In genomic region chr4:62583265-62584092, GRCm38 (mm10) we compare ENCODE assay signal across 8 mouse cellular contexts. TPM values are rescaled to one million over a fixed set of nuclear protein-coding genes. Genes with fewer than 3 reads are reported as not detected.
DNase-seq lines count a peak whose midpoint lies in the region; ATAC-seq lines count a peak whose summit lies in the region.
"Had no signal": no experiment of that assay in that cellular context is flagged by ENCODE, and none has a peak within 500 bp of the region (broad histone marks: within the 10 kb centered on the region; RNA-seq: fewer than 3 reads in every experiment).

No protein-coding gene starts in this region.

- H3K27ac ChIP-seq in forebrain, embryonic 10.5 days, result peak overlapping the region; percentile 95
- H3K27ac ChIP-seq in hindbrain, embryonic 10.5 days, result peak overlapping the region; percentile 91

- peak; percentile 43 for ATAC-seq in megakaryocyte, adult 5-6 weeks (ENCODE audit: poor library complexity, severe bottlenecking)

- no peaks in the 10 kb centered on the region for H3K9me3 ChIP-seq in forebrain, embryonic 10.5 days
- H3K9me3 ChIP-seq in hindbrain, embryonic 10.5 days, result no peaks in the 10 kb centered on the region

- H3K36me3 ChIP-seq in forebrain, embryonic 10.5 days (replicated peaks), result no peaks in the 10 kb centered on the region
- no peaks in the 10 kb centered on the region for H3K36me3 ChIP-seq in hindbrain, embryonic 10.5 days

- H3K4me3 ChIP-seq in forebrain, embryonic 10.5 days, result peak overlapping the region; percentile 71
- H3K4me3 ChIP-seq in hindbrain, embryonic 10.5 days, result peak overlapping the region; percentile 68

- intact Hi-C loops in left cerebral cortex, postnatal 14 days (cut with DNase I), result no loop called here

- WGBS in forebrain, embryonic 10.5 days, result under 1% methylated on average over 42 of the region's 42 CpGs
- WGBS in hindbrain, embryonic 10.5 days, result 2% methylated on average over 42 of the region's 42 CpGs

- DNase-seq in MN1 (ENCODE audit: low spot score), result peak; percentile 80
- peak; percentile 66 to 68 for DNase-seq in adrenal gland, postnatal 36 days
- peak; percentile 76 for DNase-seq in forebrain, embryonic 10.5 days (ENCODE audit: extremely low spot score, low spot score)
- DNase-seq in hindbrain, embryonic 10.5 days (ENCODE audit: low spot score), result peak; percentile 75
- DNase-seq in left cerebral cortex, postnatal 14 days (ENCODE audit: low spot score in 2 of 2), result peak; percentile 23 to 36
- peak; percentile 56 for DNase-seq in skeletal muscle tissue, adult 2 months (ENCODE audit: low read depth, low spot score)

- H3K4me1 ChIP-seq in forebrain, embryonic 10.5 days, result peaks cover 41% of the 10 kb centered on the region
- peaks cover 38% of the 10 kb centered on the region for H3K4me1 ChIP-seq in hindbrain, embryonic 10.5 days (replicated peaks)

- peaks cover 38% of the 10 kb centered on the region for H3K27me3 ChIP-seq in forebrain, embryonic 10.5 days (ENCODE audit: poor library complexity, severe bottlenecking)
- peaks cover 38% of the 10 kb centered on the region for H3K27me3 ChIP-seq in hindbrain, embryonic 10.5 days (ENCODE audit: insufficient read depth, poor library complexity, severe bottlenecking)

RNA-seq across cellular contexts. Expression of gene Rgs3, which starts 23.8 kb away (rescaled TPM):
- 10 to 100 TPM; 27.3 to 40.2 TPM for total RNA-seq in adrenal gland, postnatal 36 days (2021)
- 29.8 and 36.3 TPM in 2 replicates for polyA plus RNA-seq in forebrain, embryonic 10.5 days (2016; fragmentation: Nextera tagmentation; extraction: Ambion mirVana)
- polyA plus RNA-seq in hindbrain, embryonic 10.5 days (2016; fragmentation: Nextera tagmentation; extraction: Ambion mirVana), result 36.2 and 48.6 TPM in 2 replicates
- total RNA-seq in left cerebral cortex, postnatal 14 days (2021), result 10 to 100 TPM; 22.2 to 27.2 TPM
- 45.0 and 51.3 TPM in 2 replicates for total RNA-seq in megakaryocyte, adult 5-6 weeks (2015)
- total RNA-seq in megakaryocyte, adult 5-6 weeks (2017), result 46.1 and 69.8 TPM in 2 replicates

RNA-seq across cellular contexts. Expression of gene 4933430I17Rik, which starts 58.3 kb away (rescaled TPM):
- total RNA-seq in adrenal gland, postnatal 36 days (2021), result under 1 TPM; 0.36 to 0.56 TPM
- 1.3 and 1.5 TPM in 2 replicates for polyA plus RNA-seq in forebrain, embryonic 10.5 days (2016; fragmentation: Nextera tagmentation; extraction: Ambion mirVana)
- polyA plus RNA-seq in hindbrain, embryonic 10.5 days (2016; fragmentation: Nextera tagmentation; extraction: Ambion mirVana), result 1.2 and 1.5 TPM in 2 replicates
- under 1 TPM; 0.33 to 0.61 TPM for total RNA-seq in left cerebral cortex, postnatal 14 days (2021)
- total RNA-seq in megakaryocyte, adult 5-6 weeks (2015), result 0.31 TPM in 1 of 2 replicates, not detected in the other
- total RNA-seq in megakaryocyte, adult 5-6 weeks (2017), result 0.26 TPM in 1 of 2 replicates, not detected in the other
- total RNA-seq: gastrocnemius, postnatal 36 days had no signal

RNA-seq across cellular contexts. Expression of gene Pole3, which starts 58.6 kb away (rescaled TPM):
- total RNA-seq in adrenal gland, postnatal 36 days (2021), result 10 to 100 TPM; 48.7 to 52.0 TPM
- polyA plus RNA-seq in forebrain, embryonic 10.5 days (2016; fragmentation: Nextera tagmentation; extraction: Ambion mirVana), result 145 and 147 TPM in 2 replicates
- polyA plus RNA-seq in hindbrain, embryonic 10.5 days (2016; fragmentation: Nextera tagmentation; extraction: Ambion mirVana), result 124 and 125 TPM in 2 replicates
- total RNA-seq in left cerebral cortex, postnatal 14 days (2021), result 10 to 100 TPM; 19.5 to 24.4 TPM
- total RNA-seq in megakaryocyte, adult 5-6 weeks (2015), result 22.8 and 22.9 TPM in 2 replicates
- total RNA-seq in megakaryocyte, adult 5-6 weeks (2017), result 28.6 and 38.4 TPM in 2 replicates

Comparison
In these comparisons a context has a peak if more than half of its experiments do, and no peak if none do; other contexts are left out.
1. Peak in every context shown above with its lines: DNase-seq, ATAC-seq, H3K4me3 ChIP-seq and H3K27ac ChIP-seq.
2. DNase-seq: peak in every context shown above with its lines; median percentile 80 in MN1; 76 in forebrain, embryonic 10.5 days; 75 in hindbrain, embryonic 10.5 days; 67 in adrenal gland, postnatal 36 days; 56 in skeletal muscle tissue, adult 2 months; 30 in left cerebral cortex, postnatal 14 days.